Mouse (Mus musculus): Measurements from ENCODE around the gene Drd4. TPM values are rescaled to one million over a fixed set of nuclear protein-coding genes. Genes with fewer than 3 reads are reported as not detected.
A peak's percentile ranks its signal among the peaks of the same experiment; 100 is the strongest.

Gene Drd4
- polyA plus RNA-seq, 1 experiment from 2014 or later, result 1.3 TPM

DNA sequence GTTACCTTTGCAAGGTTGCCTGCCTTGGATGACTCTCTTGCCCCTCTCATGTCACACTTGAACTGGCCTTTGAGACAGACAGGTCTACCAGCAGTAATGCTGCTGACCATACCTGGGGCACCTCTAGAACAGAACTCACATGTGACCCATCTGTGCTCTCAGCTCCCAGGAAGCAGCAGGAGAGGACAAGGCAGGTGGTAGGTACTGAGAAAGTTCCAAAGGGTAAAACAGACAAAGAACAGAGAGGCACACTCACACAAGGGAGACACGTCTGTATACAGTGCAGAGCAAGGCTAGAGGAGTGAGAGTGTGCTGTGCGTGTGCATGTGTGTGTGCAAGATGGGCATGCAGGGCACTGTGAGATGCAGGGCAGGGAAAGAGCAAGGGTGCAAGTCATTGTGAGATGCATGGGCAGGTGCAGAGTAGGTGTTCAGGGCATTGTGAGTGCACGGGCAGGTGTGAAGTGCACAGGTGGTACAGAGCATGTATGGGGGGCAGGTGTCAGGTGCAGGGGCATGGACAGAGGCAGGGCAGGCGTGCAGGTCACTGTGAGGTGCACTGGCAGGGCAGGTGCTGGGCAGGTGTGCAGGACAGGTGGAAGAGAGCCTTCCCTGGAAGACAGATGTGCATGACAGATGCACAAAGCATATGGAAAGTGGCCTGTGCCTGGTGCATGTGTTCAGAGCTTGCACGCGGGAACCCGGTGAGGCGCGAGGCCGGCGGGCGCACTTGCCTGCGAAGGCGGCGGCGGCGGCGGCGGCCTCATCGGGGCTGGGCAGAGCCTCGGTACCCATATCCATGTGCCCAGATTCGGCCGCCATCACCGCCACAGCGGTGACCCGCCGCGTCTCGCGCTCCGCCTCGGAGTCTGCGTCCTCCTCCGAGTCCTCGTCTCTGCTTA is 35.0 kb downstream of the Drd4 start:
- H3K4me1 ChIP-seq, result peaks cover 36% of the 10 kb centered on the region
- 4% methylated on average over 35 of the region's 35 CpGs for WGBS
- H3K27ac ChIP-seq (replicated peaks), result peak overlapping the region; percentile 100
- peak overlapping the region; percentile 76 for H3K9ac ChIP-seq (replicated peaks)
- H3K4me2 ChIP-seq, result peak overlapping the region; percentile 92
- no peaks in the 10 kb centered on the region for H3K9me3 ChIP-seq (replicated peaks)
- H3K27me3 ChIP-seq (replicated peaks), result no peaks in the 10 kb centered on the region
- peaks cover 24% of the 10 kb centered on the region for H3K36me3 ChIP-seq
- H3K4me3 ChIP-seq (replicated peaks), result peak overlapping the region; percentile 57
- ATAC-seq (ENCODE audit: low FRiP score), result peak; percentile 17

DNA sequence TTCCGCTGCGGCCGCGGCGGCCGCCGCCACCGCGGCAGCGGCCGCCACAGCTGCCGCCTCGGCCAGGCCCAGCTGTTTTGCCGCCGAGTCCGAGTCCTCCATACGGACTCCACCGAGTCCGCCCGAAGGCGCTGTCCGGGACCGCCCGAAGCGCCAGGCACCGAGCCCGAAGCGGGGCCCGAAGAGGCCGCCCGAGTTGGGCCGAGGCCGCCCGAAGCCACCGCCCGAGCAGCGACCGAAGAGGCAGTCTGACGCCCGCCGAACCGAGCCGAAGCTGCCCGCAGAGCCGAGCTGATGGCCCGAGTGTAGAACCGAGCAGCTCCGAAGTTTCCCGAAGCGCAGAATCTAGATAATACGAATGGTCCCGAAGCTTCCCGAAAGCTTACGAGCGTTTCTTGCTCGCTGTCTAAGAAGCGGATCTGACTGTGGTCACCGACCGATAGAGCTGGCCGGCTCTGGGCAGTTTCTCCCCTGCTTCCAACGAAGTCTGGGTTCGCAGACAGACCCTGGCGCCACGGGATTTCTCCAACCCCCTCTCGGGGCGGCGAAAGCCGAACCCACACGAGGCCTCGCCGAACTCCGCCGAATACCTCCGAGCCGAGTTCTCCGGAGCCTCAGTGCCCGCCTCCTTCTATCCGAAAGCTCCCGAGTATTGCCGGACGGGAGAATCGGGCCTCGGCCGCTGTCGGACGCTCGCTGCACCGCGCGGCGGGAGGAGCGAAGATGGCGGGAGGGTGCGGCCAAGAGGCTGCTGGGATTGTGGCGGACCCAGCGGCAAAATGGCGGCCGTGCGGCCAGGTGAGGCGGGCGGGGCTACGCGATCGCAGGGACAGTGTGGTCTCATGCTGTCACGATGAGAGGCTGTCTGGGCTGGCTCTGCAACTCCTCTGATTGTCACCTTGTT is 35.9 kb downstream of the Drd4 start, which contains the start of the genes Deaf1 and Tmem80:
Gene Deaf1 (minus strand): TSS at position 222 of the 904 bp plus-strand sequence.
Gene Tmem80 (plus strand): TSS at position 271 of the 904 bp plus-strand sequence.
- peak within 1 kb of the TSS; percentile 92 for H3K4me2 ChIP-seq
- H3K4me1 ChIP-seq, result peaks cover 36% of the 10 kb centered on the region
- ATAC-seq (ENCODE audit: low FRiP score), result peak; percentile 96
- peak within 1 kb of the TSS; percentile 100 for H3K27ac ChIP-seq (replicated peaks)
- H3K9me3 ChIP-seq (replicated peaks), result no peaks in the 10 kb centered on the region
- H3K4me3 ChIP-seq (replicated peaks), result peak within 1 kb of the TSS; percentile 57
- H3K36me3 ChIP-seq, result peaks cover 16% of the 10 kb centered on the region
- peak within 1 kb of the TSS; percentile 81 for H3K9ac ChIP-seq (replicated peaks)
- no peaks in the 10 kb centered on the region for H3K27me3 ChIP-seq (replicated peaks)
- WGBS, result under 1% methylated on average over 105 of the region's 105 CpGs

DNA sequence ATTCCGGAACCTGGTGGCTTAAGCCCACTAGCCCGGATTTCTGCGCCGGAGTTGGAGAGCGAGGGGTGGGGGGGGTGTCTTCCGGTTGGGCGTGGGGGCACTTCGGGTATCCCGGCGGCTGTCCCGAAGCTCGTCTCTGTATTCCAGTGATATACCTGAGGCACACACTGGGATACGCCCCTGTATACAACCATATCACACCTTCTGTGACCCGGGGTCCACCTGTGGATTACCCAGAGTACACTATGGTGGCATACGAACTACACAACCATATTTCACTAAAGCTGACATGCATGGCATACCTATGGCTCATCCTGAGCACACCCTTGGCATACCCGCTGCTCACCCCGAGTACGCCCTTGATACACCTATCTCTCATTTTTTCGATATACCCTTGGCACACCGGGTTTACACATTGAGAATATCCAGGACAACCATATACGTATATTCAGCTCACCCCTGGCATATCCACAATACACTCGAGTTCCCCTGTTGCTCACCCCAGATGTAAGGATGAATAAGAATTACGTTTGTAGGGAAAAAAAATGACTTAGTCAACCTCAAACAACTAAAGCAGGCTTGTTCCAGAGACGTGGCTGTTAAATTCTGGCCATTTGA is 36.7 kb downstream of the Drd4 start:
- WGBS, result 16% methylated on average over 24 of the region's 24 CpGs
- peak overlapping the region; percentile 92 for H3K4me2 ChIP-seq
- ATAC-seq (ENCODE audit: low FRiP score), result peak; percentile 44
- no peaks in the 10 kb centered on the region for H3K9me3 ChIP-seq (replicated peaks)
- H3K4me3 ChIP-seq (replicated peaks), result peak overlapping the region; percentile 57
- peaks cover 36% of the 10 kb centered on the region for H3K4me1 ChIP-seq
- no peaks in the 10 kb centered on the region for H3K27me3 ChIP-seq (replicated peaks)
- H3K27ac ChIP-seq (replicated peaks), result peak overlapping the region; percentile 100
- H3K9ac ChIP-seq (replicated peaks), result peak overlapping the region; percentile 81
- H3K36me3 ChIP-seq, result peaks cover 14% of the 10 kb centered on the region

DNA sequence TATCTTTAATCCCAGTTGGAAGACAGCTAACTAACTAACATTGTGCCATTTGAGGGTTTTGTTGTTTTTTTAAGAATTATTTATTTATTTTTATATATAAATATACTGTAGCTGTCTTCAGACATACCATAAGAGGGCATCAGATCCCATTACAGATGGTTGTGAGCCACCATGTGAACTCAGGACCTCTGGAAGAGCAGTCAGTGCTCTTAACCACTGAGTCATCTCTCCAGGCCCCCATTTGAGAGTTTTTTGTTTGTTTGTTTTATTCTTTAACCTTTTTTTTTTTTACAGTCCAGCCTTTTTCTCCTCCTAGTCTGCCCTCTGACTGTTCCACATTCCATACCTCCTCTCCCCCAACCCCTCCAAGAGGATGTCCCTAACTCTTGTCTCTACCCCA is 38.9 kb downstream of the Drd4 start:
- no peak for ATAC-seq (ENCODE audit: low FRiP score)
- Histone ChIP-seq H3K27me3 (replicated peaks) (no peaks in the 10 kb centered on the region), H3K4me1 (peaks cover 21% of the 10 kb centered on the region), H3K9me3 (replicated peaks) (no peaks in the 10 kb centered on the region), H3K27ac (replicated peaks) (no peak overlapping the region), H3K4me3 (replicated peaks) (no peak overlapping the region), H3K4me2 (no peak overlapping the region), H3K9ac (replicated peaks) (no peak overlapping the region), H3K36me3 (peaks cover 16% of the 10 kb centered on the region)

DNA sequence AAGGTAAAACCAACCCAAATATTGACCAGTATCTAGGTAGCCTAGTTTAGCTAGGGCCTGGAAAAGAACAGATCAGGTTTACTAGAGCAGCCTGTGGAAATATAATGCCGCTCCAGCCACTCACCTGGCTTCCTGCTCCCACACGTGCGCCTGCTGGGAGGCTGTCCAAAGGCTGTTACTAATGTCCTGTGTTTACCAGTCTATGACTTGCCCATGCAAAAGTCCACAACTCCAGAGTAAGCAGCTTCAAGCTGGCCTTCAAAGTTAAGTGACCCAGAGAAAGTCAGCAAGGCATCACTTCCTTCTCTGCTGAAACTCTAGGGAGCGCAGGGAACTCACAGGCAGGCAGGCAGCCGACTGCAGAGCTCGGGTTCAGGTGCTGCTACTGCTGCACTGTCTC is 40.2 kb downstream of the Drd4 start:
- H3K4me2 ChIP-seq, result no peak overlapping the region
- peaks cover 9% of the 10 kb centered on the region for H3K4me1 ChIP-seq
- H3K4me3 ChIP-seq (replicated peaks), result no peak overlapping the region
- no peak for ATAC-seq (ENCODE audit: low FRiP score)
- 84% methylated on average over 6 of the region's 6 CpGs for WGBS
- H3K27me3 ChIP-seq (replicated peaks), result no peaks in the 10 kb centered on the region
- H3K36me3 ChIP-seq, result peaks cover 16% of the 10 kb centered on the region
- H3K27ac ChIP-seq (replicated peaks), result no peak overlapping the region
- no peaks in the 10 kb centered on the region for H3K9me3 ChIP-seq (replicated peaks)
- no peak overlapping the region for H3K9ac ChIP-seq (replicated peaks)

DNA sequence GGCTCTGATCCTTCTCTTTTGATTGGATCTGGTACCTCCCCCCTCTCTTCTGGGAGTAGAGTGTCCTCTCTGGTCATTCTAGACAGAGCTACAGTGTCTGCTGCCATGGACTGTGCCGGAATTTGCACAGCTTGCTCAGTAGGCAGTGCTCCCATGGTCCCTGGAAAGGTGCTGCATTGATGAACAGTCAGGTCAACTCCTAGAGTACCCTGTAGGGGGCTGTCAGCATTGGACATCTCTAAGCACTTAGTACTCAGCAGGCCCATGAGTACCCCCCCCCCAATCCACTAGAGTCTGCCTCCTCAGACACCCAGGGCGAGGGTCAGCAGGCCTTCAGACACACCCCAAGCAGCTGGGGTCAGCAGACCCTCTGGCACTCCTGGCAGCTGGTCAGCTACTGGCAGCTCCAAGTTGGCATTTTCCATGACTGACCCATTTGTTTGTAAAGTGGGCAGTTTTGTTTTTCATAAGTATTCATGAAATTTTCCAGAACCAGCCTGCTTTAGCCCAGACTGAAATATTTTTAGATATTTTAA is 43.3 kb downstream of the Drd4 start:
- 90% methylated on average over 2 of the region's 2 CpGs for WGBS
- peaks cover 6% of the 10 kb centered on the region for H3K4me1 ChIP-seq
- H3K4me2 ChIP-seq, result no peak overlapping the region
- no peaks in the 10 kb centered on the region for H3K9me3 ChIP-seq (replicated peaks)
- no peak overlapping the region for H3K4me3 ChIP-seq (replicated peaks)
- peaks cover 16% of the 10 kb centered on the region for H3K36me3 ChIP-seq
- no peak for ATAC-seq (ENCODE audit: low FRiP score)
- no peak overlapping the region for H3K27ac ChIP-seq (replicated peaks)
- H3K9ac ChIP-seq (replicated peaks), result no peak overlapping the region
- H3K27me3 ChIP-seq (replicated peaks), result peaks cover 10% of the 10 kb centered on the region; the same call in 1 of the 2 replicates

DNA sequence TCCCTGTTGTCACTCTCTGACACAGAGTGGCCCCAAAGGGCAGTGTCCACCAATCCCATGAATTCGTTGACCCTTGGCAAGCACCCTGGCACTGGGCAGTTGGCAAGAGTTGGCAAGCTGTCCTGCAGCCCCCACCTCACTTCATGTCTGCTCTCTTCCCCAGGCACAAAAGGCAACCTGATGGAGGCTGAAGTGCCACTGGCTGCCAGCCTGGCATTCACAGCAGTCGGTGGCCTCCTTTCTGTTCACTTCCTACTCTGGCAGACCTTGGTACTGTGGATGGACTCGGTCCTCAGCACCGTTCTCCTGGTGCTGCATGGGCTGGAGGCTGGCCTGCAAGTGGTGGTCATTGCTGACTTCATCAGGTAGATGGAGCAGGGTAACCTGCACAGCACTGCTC is 43.9 kb downstream of the Drd4 start:
- no peak overlapping the region for H3K4me3 ChIP-seq (replicated peaks)
- peaks cover 10% of the 10 kb centered on the region; the same call in 1 of the 2 replicates for H3K27me3 ChIP-seq (replicated peaks)
- H3K4me1 ChIP-seq, result peaks cover 6% of the 10 kb centered on the region
- ATAC-seq (ENCODE audit: low FRiP score), result no peak
- no peaks in the 10 kb centered on the region for H3K9me3 ChIP-seq (replicated peaks)
- H3K36me3 ChIP-seq, result peaks cover 16% of the 10 kb centered on the region
- no peak overlapping the region for H3K9ac ChIP-seq (replicated peaks)
- no peak overlapping the region for H3K27ac ChIP-seq (replicated peaks)
- WGBS, result 86% methylated on average over 4 of the region's 4 CpGs
- H3K4me2 ChIP-seq, result no peak overlapping the region

DNA sequence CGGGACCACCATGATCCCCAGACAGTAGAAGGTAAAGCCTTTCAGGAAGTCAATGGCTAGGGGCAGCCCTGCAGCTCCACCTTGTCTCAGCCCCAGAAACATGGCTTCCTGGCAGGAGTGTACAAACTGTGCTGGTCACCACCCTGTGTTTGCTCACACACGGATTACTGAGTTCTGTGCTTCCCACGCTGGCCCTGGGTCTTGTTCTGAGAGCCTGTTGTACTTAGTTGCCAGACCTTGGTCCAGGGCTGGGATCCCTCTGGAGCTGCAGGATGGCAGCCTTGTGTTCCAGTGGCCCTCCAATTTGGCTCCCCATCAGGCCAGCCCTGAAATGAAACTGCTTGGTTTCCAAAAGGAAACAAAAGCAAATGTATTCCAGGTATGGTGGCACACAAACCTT is 44.5 kb downstream of the Drd4 start:
- Histone ChIP-seq H3K9ac (replicated peaks) (no peak overlapping the region), H3K4me2 (no peak overlapping the region), H3K27ac (replicated peaks) (no peak overlapping the region), H3K9me3 (replicated peaks) (no peaks in the 10 kb centered on the region), H3K4me1 (peaks cover 6% of the 10 kb centered on the region), H3K27me3 (replicated peaks) (peaks cover 10% of the 10 kb centered on the region; the same call in 1 of the 2 replicates), H3K36me3 (peaks cover 16% of the 10 kb centered on the region), H3K4me3 (replicated peaks) (no peak overlapping the region)
- WGBS, result 90% methylated on average over 3 of the region's 3 CpGs
- no peak for ATAC-seq (ENCODE audit: low FRiP score)

DNA sequence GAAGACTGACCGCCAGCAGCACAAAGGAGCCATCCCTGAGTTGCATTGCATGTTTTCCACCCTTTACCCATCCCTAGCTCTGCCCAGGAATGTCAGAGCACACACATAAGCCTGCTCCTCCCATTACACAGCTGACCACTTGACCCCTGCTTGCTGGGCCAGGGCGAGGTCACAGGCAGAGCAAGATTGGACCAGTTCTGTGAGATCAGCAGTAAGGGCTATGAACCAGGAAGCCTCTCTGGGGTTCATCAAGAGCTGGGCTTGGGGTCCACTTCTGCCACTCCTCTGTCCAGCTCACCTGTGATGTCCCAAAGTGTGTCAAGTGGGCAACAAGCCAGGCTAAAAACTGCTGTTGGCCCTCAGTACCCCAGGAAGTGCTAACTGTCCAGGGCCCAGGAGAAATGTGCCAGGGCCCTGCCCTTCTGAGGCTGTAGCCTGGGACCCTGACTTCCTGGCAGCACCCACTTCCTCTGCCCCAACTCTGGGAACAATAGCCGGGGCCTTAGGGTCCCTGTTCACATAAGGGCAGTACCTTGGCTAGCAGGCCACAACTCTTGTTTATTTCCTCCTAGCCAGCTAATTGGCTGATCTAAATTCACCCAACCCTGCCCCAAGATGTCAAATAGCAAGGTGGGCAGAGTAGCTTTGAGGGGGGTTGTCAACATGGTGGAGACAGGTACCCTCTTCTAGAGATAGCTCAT is 46.1 kb downstream of the Drd4 start:
- Histone ChIP-seq H3K9ac (replicated peaks) (no peak overlapping the region), H3K4me2 (no peak overlapping the region), H3K36me3 (peaks cover 13% of the 10 kb centered on the region), H3K4me3 (replicated peaks) (no peak overlapping the region), H3K9me3 (replicated peaks) (no peaks in the 10 kb centered on the region), H3K27ac (replicated peaks) (no peak overlapping the region), H3K4me1 (peaks cover 6% of the 10 kb centered on the region), H3K27me3 (replicated peaks) (peaks cover 10% of the 10 kb centered on the region; the same call in 1 of the 2 replicates)
- 85% methylated on average over 3 of the region's 3 CpGs for WGBS
- ATAC-seq (ENCODE audit: low FRiP score), result no peak

DNA sequence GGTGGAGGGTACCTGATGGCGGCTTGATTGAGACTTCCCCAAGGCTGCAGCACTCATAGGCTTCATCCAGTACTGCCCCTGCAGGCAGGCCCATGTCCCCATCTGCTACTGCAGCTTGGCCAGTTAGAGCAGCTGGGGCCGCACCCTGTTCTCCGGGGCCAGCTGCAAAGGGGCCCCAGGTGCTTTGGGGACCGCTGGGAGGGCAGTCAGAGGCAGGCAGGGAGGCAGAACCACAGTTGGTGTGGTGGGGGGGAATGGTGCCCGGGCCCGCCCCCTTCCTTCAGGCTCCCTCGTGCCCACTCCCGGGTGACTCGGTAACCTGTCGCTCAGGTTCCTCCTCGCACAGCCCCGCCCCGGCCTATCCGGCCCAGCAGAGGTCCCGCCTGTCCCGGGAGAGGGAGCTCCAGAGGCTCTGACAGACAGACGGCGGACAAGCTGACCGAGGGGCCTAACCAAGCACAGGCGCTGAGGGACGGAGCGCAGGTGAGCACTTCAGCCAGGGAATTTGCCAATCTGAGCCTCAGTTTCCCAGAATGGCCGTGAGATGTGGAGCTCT is 46.8 kb downstream of the Drd4 start, which contains the start of gene Eps8l2:
Gene Eps8l2 (plus strand): TSS at position 305 of the 556 bp plus-strand sequence.
- Histone ChIP-seq H3K27ac (replicated peaks) (no peak within 1 kb of the TSS), H3K27me3 (replicated peaks) (peaks cover 10% of the 10 kb centered on the region; the same call in 1 of the 2 replicates), H3K4me2 (peak within 1 kb of the TSS; percentile 41), H3K4me3 (replicated peaks) (no peak within 1 kb of the TSS), H3K4me1 (peaks cover 6% of the 10 kb centered on the region), H3K9ac (replicated peaks) (no peak within 1 kb of the TSS), H3K36me3 (peaks cover 9% of the 10 kb centered on the region), H3K9me3 (replicated peaks) (no peaks in the 10 kb centered on the region)
- WGBS, result 3% methylated on average over 23 of the region's 23 CpGs
- no peak for ATAC-seq (ENCODE audit: low FRiP score)
